Mouse (Mus musculus) lung, embryonic 16.5 days (tissue): ENCODE measurements around the gene Cacna1i. TPM values are rescaled to one million over a fixed set of nuclear protein-coding genes. Genes with fewer than 3 reads are reported as not detected.

Experiments used
- ATAC-seq: fragments of 200-750 bp; cut with Nextera tagmentation; 2 replicates; pipeline ENCODE4 v1.8.0; 2017; ENCODE audit warnings: low read depth, mild to moderate bottlenecking, moderate library complexity
- H3K27ac ChIP-seq: fragments of 300-500 bp; sonication (generic); 2 replicates; pipeline ENCODE4 v1.5.1; 2014; ENCODE audit warnings: mild to moderate bottlenecking, control low read depth, low read length
- H3K27me3 ChIP-seq: fragments of 300-500 bp; sonication (generic); 2 replicates; pipeline ENCODE4 v1.6.1; 2014; ENCODE audit warnings: low read depth, low read length, mixed read lengths; ENCODE audit not compliant: control insufficient read depth, insufficient read depth
- H3K36me3 ChIP-seq: fragments of 300-500 bp; sonication (generic); 2 replicates; pipeline ENCODE4 v1.6.1; 2014; ENCODE audit warnings: low read length; ENCODE audit not compliant: control insufficient read depth, insufficient read depth
- H3K4me1 ChIP-seq: fragments of 300-500 bp; sonication (generic); replicated peaks from 2 replicates; pipeline ENCODE4 v1.6.1; 2014; ENCODE audit warnings: low read length, mixed read lengths; ENCODE audit not compliant: control insufficient read depth, insufficient read depth
- H3K4me2 ChIP-seq: fragments of 300-500 bp; sonication (generic); 2 replicates; pipeline ENCODE4 v1.6.1; 2014; ENCODE audit warnings: low read depth, low read length, control low read depth
- H3K4me3 ChIP-seq: fragments of 300-500 bp; sonication (generic); 2 replicates; pipeline ENCODE4 v1.5.1; 2014; ENCODE audit warnings: mild to moderate bottlenecking, low read length, control low read depth
- H3K9ac ChIP-seq: fragments of 300-500 bp; sonication (generic); 2 replicates; pipeline ENCODE4 v1.6.1; 2014; ENCODE audit warnings: low read length, control low read depth
- H3K9me3 ChIP-seq: fragments of 300-500 bp; sonication (generic); 2 replicates; pipeline ENCODE4 v1.6.1; 2016; ENCODE audit warnings: low read length; ENCODE audit not compliant: control insufficient read depth
- WGBS: fragments of 180-500 bp; shearing (Covaris S2); extraction: QIAGEN DNeasy Blood & Tissue Kit; methylation state at CpG from one replicate; pipeline ENCODE4 v1.1.7; 2014; 5-methylcytosine and 5-hydroxymethylcytosine counted together
- polyA plus RNA-seq: library from polyadenylated mRNA; unstranded; fragments of >200 nt; fragmentation: Nextera tagmentation; extraction: Ambion mirVana; gene quantifications from 2 replicates; pipeline ENCODE4 v1.2.1, GENCODE M21; 2015

Gene Cacna1i
- polyA plus RNA-seq, 1 experiment from 2014 or later: not detected

DNA sequence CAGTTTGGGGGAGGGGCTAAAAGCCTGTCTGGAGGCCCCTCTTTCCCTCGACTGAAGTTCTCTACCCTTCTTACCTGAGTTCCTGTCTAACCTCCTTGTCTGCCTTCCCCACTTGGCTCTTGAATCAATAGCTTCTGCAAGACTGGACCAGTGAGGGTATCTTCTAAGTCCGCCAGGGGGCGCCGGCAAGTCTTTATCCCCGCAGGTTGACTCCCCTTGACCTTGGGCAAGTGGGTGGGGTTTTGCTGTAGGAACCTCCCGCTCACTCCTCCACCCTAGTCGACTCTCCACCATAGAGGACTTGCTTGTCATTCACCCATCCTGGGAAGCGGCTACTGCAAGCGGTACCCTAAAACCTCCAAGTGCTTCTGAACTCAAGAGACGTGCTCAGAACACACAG, 2.4 kb downstream of the Cacna1i start:
- no peak overlapping the region for H3K4me2 ChIP-seq
- no peaks in the 10 kb centered on the region for H3K9me3 ChIP-seq
- peaks cover 6% of the 10 kb centered on the region for H3K4me1 ChIP-seq
- H3K4me3 ChIP-seq: no peak overlapping the region
- 10% methylated on average over 10 of the region's 10 CpGs for WGBS
- H3K27ac ChIP-seq: no peak overlapping the region
- no peak for ATAC-seq
- no peak overlapping the region for H3K9ac ChIP-seq
- no peaks in the 10 kb centered on the region for H3K36me3 ChIP-seq
- H3K27me3 ChIP-seq: peaks cover 54% of the 10 kb centered on the region

DNA sequence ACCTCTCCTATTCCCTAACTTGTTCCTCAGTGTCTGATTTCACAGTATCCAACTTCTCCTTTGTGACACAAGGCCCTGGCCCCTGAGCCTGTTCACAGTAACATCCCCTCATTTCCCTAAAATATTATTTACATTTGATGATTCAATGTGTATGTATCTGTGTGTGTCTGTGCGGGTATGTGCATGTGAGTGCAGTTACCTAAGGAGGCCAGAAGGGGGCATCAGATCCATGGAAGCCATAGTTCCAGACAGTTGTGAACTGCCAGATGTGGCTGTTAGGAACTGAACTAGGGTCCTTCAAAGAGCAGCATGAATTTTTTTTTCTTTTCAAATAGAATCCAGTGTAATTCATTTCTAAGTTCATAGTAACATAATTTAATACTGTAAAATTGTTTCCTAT, 10.1 kb downstream of the Cacna1i start:
- H3K9ac ChIP-seq: no peak overlapping the region
- no peaks in the 10 kb centered on the region for H3K36me3 ChIP-seq
- 97% methylated on average over 1 of the region's 1 CpGs for WGBS
- H3K4me3 ChIP-seq: no peak overlapping the region
- H3K4me1 ChIP-seq: no peaks in the 10 kb centered on the region
- no peak overlapping the region for H3K4me2 ChIP-seq
- H3K27ac ChIP-seq: no peak overlapping the region
- ATAC-seq: no peak
- no peaks in the 10 kb centered on the region for H3K27me3 ChIP-seq
- H3K9me3 ChIP-seq: peaks cover 4% of the 10 kb centered on the region

DNA sequence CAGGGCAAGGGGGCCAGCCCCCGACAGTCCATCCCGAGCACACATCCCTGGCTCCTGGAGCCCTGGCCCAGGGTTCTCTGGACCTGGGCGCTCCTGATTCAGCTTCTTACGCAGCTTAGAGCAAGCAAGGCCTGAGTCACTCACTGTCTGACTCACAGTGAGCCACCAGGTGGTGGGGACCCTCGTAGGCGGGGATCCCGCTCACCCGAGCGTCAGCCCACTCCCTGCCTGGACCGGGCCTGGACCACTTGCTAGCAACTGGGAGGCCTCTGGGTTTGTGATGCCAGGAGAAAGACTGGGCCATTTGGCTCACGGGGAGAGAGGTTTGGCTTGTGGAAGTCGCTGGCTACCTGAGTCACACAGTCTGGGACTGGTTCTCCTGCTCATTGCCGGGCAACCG, 16.7 kb downstream of the Cacna1i start:
- no peaks in the 10 kb centered on the region for H3K36me3 ChIP-seq
- no peaks in the 10 kb centered on the region for H3K9me3 ChIP-seq
- no peak overlapping the region for H3K4me3 ChIP-seq
- H3K4me2 ChIP-seq: no peak overlapping the region
- no peak for ATAC-seq
- no peak overlapping the region for H3K27ac ChIP-seq
- H3K9ac ChIP-seq: no peak overlapping the region
- H3K4me1 ChIP-seq: no peaks in the 10 kb centered on the region
- WGBS: 69% methylated on average over 14 of the region's 14 CpGs
- H3K27me3 ChIP-seq: no peaks in the 10 kb centered on the region

DNA sequence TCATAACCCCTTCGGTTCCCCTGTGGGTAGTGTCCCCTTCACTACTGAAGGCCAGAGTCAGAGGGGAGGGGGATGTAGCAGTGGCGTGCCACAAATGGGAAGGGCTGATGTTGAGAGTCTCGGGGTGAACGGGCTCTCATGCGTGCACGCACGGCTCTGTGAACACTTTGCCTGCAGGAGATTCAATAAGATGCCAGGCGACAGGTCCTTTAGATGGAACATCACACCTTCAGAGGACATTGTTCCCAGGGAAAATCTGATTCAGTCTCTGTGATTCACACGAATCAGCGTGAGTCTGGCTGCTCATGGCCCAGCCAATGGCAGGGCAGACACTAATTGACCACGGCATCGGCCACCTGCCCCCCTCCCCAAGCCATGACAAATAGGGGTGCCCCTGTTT, 17.1 kb downstream of the Cacna1i start:
- ATAC-seq: no peak
- no peak overlapping the region for H3K4me2 ChIP-seq
- no peaks in the 10 kb centered on the region for H3K9me3 ChIP-seq
- no peak overlapping the region for H3K4me3 ChIP-seq
- H3K9ac ChIP-seq: no peak overlapping the region
- no peaks in the 10 kb centered on the region for H3K27me3 ChIP-seq
- no peak overlapping the region for H3K27ac ChIP-seq
- no peaks in the 10 kb centered on the region for H3K36me3 ChIP-seq
- 75% methylated on average over 12 of the region's 12 CpGs for WGBS
- no peaks in the 10 kb centered on the region for H3K4me1 ChIP-seq

DNA sequence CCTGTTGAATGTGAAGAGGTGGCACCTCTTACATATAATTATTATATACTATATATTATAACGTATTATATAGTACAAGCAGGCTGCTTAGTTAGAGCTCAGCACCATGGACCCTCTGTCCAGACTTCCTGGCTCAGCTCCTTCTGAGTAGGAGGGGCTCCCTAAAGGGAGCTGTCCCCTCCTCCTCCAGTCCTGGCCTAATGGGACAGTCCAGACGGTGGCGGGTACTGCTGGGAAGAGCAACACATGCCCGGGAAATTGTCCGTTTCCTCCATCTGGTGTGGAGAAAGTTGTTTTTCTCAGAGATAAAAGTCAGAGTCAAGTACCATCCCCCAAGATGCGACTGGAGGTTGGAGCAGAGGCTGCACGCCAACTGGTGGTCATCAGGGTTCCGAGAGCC, 19.1 kb downstream of the Cacna1i start:
- no peak overlapping the region for H3K9ac ChIP-seq
- no peak for ATAC-seq
- no peaks in the 10 kb centered on the region for H3K36me3 ChIP-seq
- no peaks in the 10 kb centered on the region for H3K4me1 ChIP-seq
- no peak overlapping the region for H3K4me2 ChIP-seq
- H3K9me3 ChIP-seq: no peaks in the 10 kb centered on the region
- no peak overlapping the region for H3K4me3 ChIP-seq
- H3K27ac ChIP-seq: no peak overlapping the region
- no peaks in the 10 kb centered on the region for H3K27me3 ChIP-seq
- 32% methylated on average over 8 of the region's 8 CpGs for WGBS

DNA sequence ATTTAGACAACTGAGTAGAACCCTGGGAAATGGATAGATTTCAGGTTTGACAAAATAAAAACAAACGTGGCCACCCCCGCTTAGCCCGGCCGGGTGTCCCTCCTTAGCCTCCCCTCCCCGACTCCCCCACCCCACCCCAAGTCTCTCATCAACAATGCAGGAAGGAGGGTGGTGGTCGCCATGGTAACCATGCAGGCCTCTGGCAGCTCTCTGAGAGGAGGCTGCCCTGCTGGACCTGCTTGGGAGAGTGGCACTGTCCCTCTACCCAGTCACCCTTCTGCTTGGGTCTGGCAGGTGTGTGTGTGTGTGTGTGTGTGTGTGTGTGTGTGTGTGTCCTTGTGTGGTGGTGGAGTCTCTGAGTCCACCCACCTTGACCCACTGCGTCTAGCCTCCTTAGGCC, 27.7 kb downstream of the Cacna1i start:
- Histone ChIP-seq H3K9ac (no peak overlapping the region), H3K27ac (no peak overlapping the region), H3K27me3 (no peaks in the 10 kb centered on the region), H3K4me2 (no peak overlapping the region), H3K4me1 (no peaks in the 10 kb centered on the region), H3K36me3 (no peaks in the 10 kb centered on the region), H3K4me3 (no peak overlapping the region), H3K9me3 (no peaks in the 10 kb centered on the region)
- ATAC-seq: no peak
- WGBS: 13% methylated on average over 7 of the region's 7 CpGs

DNA sequence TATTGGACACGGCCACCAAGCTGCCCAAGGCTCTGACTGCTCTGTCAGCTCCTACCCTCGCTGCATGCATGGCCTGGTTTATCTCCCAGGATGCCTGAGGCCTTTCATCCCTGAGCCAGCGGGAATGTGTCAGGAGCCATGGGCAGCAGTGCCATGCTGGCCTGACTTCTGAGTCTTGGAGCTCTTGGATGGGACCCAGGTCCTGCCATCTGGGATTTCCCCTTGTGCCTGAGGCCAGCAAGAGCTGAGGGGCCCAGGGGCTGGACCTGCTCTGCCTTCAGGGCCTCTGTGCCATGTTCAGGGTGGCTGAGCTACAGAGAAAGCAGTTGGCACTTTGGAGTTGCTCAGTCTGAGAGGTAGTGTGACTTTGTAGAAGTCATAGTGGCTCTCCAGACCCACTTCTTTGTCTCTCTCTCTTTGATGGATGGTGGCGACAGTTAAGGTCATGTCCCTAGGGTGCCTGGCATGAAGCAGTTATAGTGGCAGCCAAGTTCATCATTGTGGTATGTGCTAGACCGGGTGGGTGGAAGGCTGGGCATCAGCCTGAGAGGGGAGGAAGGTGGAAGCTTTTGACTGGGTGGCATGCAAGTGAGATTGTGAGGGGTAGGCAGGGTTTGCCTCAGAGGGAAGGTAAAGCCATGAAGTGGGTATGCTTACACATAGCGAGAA, 30.1 kb downstream of the Cacna1i start:
- no peak overlapping the region for H3K9ac ChIP-seq
- no peak overlapping the region for H3K4me3 ChIP-seq
- H3K27me3 ChIP-seq: no peaks in the 10 kb centered on the region
- WGBS: 73% methylated on average over 6 of the region's 6 CpGs
- no peak overlapping the region for H3K27ac ChIP-seq
- no peaks in the 10 kb centered on the region for H3K36me3 ChIP-seq
- ATAC-seq: no peak
- no peak overlapping the region for H3K4me2 ChIP-seq
- H3K4me1 ChIP-seq: no peaks in the 10 kb centered on the region
- no peaks in the 10 kb centered on the region for H3K9me3 ChIP-seq

DNA sequence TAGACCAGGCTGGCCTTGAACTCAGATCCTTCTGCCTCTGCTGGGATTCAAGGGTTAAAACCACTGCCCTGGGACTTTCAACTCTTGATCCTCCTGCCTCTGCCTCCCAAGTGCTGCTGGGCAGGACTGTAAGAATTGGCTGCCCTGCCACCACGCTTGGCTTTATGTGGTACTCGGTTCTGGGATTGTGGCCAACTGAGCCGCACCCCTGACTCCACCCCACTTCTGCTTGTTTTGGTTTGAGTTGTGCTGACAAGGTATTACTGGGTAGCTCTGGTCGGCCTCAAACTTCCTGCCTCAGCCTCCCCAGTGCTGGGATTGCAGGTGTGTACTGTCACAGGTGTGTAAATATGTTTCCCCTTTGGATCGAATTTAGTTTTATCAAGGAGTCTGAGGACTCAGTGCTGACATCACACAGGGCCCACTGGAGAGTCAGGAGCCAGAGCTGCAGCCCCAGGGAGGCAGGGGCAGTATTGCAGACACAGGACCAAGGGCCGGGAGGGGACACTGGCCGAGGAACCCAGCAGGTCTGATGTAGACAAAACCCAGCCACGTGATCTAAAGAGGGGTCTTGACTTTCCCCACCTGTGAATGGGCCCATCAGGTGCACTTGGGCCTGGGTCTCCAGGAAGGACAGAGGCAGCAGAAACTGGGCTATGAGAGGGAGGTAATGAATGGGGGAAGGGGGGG, 30.9 kb downstream of the Cacna1i start:
- no peak overlapping the region for H3K27ac ChIP-seq
- H3K9me3 ChIP-seq: no peaks in the 10 kb centered on the region
- no peak overlapping the region for H3K4me3 ChIP-seq
- ATAC-seq: no peak
- no peak overlapping the region for H3K4me2 ChIP-seq
- H3K9ac ChIP-seq: no peak overlapping the region
- H3K27me3 ChIP-seq: no peaks in the 10 kb centered on the region
- 43% methylated on average over 8 of the region's 8 CpGs for WGBS
- H3K36me3 ChIP-seq: no peaks in the 10 kb centered on the region
- H3K4me1 ChIP-seq: no peaks in the 10 kb centered on the region

DNA sequence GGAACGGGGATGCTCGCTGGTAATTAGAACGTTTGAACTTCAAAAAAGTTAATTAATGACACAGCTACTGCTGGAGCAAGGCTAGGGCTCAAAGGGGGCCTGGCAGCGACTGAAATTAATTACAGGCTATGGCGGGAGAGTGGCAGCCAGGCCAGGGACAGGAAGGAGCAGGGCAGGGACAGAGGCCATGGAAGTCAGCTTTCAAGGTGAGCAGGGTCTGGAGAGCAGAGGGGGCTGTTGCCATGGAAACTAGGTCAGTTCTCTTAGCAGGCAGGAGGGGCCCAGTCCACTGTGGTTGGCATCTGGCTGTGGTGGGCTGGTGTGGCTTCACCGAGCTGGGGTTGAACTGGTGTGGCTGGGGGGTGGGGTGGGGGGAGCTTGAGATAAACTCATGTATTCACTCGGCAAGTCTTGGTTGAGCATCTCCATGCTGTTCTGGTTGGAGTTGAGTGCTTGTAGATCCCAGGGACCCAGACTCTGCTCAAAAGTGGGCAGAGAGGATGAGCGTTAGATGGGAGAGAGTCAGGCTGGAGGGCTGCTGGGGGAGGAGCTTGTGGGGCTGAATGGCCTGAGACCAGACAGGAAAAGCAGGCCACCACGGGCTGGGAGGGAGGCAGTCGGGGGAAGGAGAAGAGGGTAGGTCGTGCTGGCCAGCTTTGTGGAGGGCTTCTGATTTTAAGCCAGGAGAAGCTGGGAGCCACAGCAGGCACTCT, 31.7 kb downstream of the Cacna1i start:
- no peaks in the 10 kb centered on the region for H3K9me3 ChIP-seq
- H3K36me3 ChIP-seq: no peaks in the 10 kb centered on the region
- no peak for ATAC-seq
- no peaks in the 10 kb centered on the region for H3K4me1 ChIP-seq
- no peak overlapping the region for H3K4me2 ChIP-seq
- H3K27ac ChIP-seq: no peak overlapping the region
- no peaks in the 10 kb centered on the region for H3K27me3 ChIP-seq
- WGBS: 10% methylated on average over 11 of the region's 11 CpGs
- no peak overlapping the region for H3K4me3 ChIP-seq
- H3K9ac ChIP-seq: no peak overlapping the region
